Mouse (Mus musculus): Measurements from ENCODE around the gene Cenpb.

DNA sequence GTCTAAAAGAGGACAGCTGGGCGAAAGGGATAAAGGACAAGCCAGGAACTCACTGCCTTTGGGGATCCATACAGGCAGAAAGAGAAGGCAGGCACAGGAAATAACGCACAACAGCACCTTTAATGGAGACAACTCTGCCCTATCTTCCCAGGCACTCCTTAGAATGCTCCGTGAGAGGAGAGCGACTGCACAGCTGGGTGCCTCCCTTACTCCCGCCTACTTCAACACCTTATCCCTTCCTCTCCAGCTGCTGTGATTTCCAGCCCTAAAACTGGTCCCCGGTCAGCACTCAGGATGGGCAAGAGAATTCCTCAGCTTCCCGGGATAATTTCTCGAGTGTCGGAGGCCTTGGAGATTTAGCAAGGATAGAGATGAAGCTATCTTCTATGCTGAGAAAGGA is 8.9 kb downstream of the Cenpb start:
- no peak for TF ChIP-seq HCFC1 (IDR thresholded peaks at IDR 0.05; ENCODE audit: borderline replicate concordance, insufficient read depth, low read length)
- no peak for TF ChIP-seq ZC3H11A (IDR thresholded peaks at IDR 0.05; ENCODE audit: borderline replicate concordance, low read depth, low read length)
- no peak for TF ChIP-seq ZNF384 (IDR thresholded peaks at IDR 0.05; ENCODE audit: low read depth, low read length)
- TF ChIP-seq MAFK (IDR thresholded peaks at IDR 0.05; ENCODE audit: insufficient read depth, low read depth, low read length), result no peak
- no peak for TF ChIP-seq CHD2 (IDR thresholded peaks at IDR 0.05; ENCODE audit: low read depth, low read length)

Measured in ES-E14 (cell line).